Mouse (Mus musculus) urinary bladder, postnatal 14 days (tissue): Measurements from ENCODE around the gene Scn5a.
A peak's percentile ranks its signal among the peaks of the same experiment; 100 is the strongest.

Source experiments
- DNase-seq: peaks from one replicate; pipeline ENCODE4 v3.0.0; 2021; ENCODE audit warnings: low spot score

Gene Scn5a

DNA sequence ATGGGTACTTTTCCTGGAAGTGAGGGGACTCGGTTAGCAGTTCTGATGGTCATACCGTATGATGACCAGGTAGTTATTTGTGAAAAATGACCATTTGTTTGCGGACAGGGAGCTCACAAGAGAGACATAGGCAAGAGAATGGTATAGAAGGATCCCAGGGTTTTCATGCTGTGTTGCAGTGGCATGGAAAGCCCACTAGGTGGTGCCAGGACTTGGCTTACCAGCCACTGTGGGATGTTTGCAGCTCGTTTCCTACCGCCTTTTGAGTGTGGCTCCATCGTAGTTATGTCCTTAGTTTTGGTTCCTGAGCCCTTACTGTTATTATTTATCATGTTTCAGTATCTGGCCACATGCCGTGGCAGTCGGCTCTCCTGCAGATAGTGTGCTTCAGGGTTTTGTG, 118.4 kb downstream of the Scn5a start:
- DNase-seq, result peak; percentile 68

DNA sequence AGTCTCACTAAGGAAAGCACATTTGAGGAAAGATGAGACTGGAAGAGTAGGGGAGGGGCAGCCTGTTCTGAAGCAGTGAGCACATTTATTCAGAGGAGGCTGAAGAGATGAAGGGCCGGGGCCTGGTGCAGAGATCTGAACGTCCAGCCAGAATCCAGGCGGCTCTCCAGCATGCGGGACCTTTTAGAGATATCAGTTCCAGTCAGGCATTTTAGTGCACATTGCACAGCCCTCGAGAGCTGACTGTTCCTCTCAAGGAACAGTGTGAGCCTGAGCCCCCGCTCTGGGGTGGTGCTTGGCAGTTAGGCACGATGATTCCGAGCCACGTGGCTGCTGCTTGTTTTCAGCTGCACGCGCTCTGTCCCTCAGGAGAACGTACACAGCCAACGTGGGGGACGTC, 121.7 kb downstream of the Scn5a start:
- DNase-seq, result no peak

DNA sequence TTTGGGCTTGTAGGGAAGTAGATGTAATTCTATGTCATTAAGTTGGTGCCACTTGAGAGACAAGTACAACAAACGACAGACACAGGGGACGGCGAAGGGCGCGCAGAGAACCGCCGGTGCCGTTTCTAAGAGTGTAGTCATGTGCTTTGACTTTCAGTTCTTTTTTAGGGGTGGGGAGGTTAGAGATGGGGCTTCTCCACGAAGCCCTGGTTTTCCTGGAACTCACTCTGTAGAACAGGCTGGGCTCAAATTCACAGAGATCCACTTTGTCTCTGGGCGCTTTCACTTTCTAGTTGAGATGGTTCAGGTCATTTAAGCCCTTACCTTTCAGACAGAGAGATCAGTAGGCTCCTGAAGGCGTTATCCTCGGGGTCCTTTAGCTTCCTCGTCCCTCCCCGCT, 122.8 kb downstream of the Scn5a start:
- no peak for DNase-seq

DNA sequence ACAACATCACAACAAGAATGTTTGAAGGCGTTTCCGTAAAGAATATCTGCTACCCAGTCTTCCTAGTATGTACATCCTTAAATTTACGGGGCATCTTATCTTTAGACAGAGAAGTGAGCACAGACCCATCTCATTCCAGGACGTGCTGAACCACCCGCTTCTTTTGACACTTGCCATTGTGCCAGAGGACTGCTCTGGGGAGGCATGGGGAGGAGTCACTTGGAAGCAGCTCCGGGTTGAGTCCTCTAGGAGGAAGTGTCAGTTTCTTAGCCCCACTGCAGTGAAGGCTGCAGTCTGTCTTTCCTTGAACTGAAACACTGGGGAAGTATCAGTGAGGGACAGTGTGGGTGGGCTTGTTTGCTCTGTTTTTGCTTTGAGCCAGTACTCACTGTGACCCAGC, 133.1 kb downstream of the Scn5a start:
- DNase-seq, result no peak

DNA sequence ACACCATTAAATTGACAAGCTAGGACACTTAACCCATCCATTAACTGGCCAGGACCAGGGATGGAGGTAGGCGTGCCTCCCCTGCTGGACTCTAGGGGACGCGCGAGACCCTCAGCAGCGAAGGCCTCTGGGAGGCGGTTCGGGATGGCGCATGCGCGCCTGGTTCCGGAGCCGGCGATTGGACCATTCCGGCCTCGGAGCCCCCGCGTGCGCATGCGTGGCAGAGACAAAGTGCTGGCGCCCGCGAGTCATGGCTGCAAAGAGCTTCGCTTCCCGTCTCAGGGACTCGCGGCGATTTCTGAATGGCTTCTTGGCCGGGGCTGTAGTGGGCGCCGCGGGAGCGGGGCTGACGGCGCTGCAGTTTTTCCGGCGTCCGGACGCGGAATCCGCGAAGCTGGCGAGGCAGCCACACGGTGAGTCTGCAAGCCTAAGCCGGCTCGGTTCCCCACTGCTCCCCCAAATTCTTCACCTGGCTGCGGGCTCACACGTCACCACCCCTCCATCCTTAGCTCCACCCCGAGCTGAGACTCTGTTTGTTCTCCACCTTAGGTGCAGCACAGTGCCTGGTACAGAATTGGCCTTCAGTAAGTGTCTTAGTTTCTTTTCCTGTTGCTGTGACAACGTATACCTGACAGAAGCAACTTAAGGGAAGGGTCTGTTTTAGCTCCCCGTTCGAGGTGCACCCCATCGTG, 133.9 kb downstream of the Scn5a start, which contains the start of gene Exog:
Exog (plus strand) TSS at position 206 of the 692 bp plus-strand sequence.
- DNase-seq, result peak; percentile 98

DNA sequence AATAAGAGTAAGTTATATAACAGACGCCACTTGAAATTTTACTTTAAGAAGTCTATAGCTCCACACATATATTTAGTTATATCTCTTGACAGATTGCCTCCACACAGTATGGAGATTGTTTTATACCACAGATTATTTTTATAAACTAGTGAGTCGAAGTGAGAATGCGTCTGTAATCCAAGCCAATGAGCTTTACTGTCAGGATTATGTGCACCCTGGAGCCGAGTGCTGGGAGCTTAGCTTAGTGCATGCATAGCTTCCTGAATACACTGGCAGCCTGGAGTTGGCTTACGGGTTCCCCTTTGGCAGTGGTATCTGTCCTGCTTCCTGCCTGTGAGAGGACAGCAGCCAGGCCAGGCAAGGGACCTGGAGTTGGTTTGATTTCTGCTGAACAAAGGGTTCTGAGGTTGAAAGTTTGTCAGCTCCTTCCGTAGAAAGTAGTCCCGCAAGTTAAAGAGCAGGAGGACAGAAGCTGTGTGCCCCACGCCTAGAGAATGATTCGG, 140.3 kb downstream of the Scn5a start:
- no peak for DNase-seq

DNA sequence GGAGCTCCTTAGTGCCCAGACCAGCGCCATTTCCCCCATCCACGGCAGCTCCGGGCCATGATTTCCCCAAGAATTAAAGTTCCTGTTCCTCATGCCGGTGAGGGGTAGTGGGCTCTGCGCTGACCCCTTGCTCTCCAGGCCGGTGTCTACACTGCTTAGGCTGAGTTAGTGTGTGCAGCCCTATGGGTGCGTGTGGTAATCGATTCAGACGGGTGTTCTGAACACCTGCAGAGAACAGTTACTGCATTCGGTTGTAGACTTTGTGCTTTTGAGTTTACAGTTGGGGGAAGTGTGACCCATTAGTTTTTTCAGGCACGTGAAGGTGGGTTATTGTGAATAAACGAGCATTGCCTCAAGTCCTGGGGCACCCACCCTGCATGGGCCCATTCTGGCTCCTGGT, 140.8 kb downstream of the Scn5a start:
- DNase-seq, result no peak

DNA sequence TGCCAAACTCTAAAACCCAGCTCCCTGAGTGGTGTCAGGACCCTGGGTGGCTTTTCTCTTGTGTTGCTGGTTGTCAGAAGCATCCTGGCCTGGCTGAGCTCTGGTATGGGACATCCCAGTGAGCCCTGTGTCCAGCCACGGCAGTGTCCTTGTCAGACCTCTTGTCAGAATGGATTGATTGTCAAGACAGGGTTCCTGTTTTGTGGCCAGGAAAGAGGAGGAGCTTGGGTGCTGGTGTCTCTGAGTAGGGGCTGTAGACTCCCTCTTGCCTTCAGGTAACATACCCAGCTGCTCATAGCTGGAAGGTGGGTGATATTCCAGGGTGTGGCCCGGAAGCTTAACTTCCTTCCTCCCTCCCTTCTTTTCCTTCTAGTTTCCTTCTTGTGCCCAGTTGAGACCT, 143.0 kb downstream of the Scn5a start:
- no peak for DNase-seq
